ENCODE assay signal across 10 mouse cellular contexts in genomic region chr7:145299562-145300320, GRCm38 (mm10). TPM values are rescaled to one million over a fixed set of nuclear protein-coding genes. Genes with fewer than 3 reads are reported as not detected.
DNase-seq lines count a peak whose midpoint lies in the region; ATAC-seq and TF ChIP-seq lines count a peak whose summit lies in the region.
"Had no signal": no experiment of that assay in that cellular context is flagged by ENCODE, and none has a peak within 500 bp of the region (broad histone marks: within the 10 kb centered on the region; RNA-seq: fewer than 3 reads in every experiment).

No protein-coding gene starts in this region.

- DNase-seq in limb, embryonic 10.5 days (ENCODE audit: low spot score): no peak
- peak; percentile 93 for DNase-seq in cerebellum, postnatal 10 days
- peak; percentile 39 to 61 for DNase-seq in heart, postnatal 36 days
- no peak for DNase-seq in B cell, adult 2 months
- no peak for DNase-seq in right cerebral cortex, postnatal 4 days
- no peak for DNase-seq in liver, postnatal 0 days

- no peak for TF ChIP-seq EP300 in liver, postnatal 0 days (IDR thresholded peaks at IDR 0.05; ENCODE audit: low read depth)

- intact Hi-C loops in heart, postnatal 36 days (cut with DNase I): no loop called here

- TF ChIP-seq CTCF in liver, postnatal 0 days (IDR thresholded peaks at IDR 0.05; ENCODE audit: low read depth): no peak

- peak overlapping the region; percentile 22; the same call in 1 of the 2 replicates for H3K27ac ChIP-seq in limb, embryonic 13.5 days
- no peak overlapping the region for H3K27ac ChIP-seq in limb, embryonic 10.5 days
- H3K27ac ChIP-seq in stomach, embryonic 14.5 days (ENCODE audit: low read length): peak overlapping the region; percentile 39; the same call in 1 of the 2 replicates
- no peak overlapping the region for H3K27ac ChIP-seq in liver, postnatal 0 days (ENCODE audit: low read depth)

- H3K9ac ChIP-seq in limb, embryonic 13.5 days: no peak overlapping the region
- no peak overlapping the region for H3K9ac ChIP-seq in stomach, embryonic 14.5 days (replicated peaks; ENCODE audit: low read depth, low read length)
- no peak overlapping the region for H3K9ac ChIP-seq in liver, postnatal 0 days (replicated peaks)

- no peaks in the 10 kb centered on the region for H3K27me3 ChIP-seq in limb, embryonic 13.5 days
- H3K27me3 ChIP-seq in limb, embryonic 10.5 days (ENCODE audit: low read depth, poor library complexity, severe bottlenecking): 0 out of 2 replicates have a peak, but pooled peaks cover 4% of the 10 kb centered on the region
- no peaks in the 10 kb centered on the region for H3K27me3 ChIP-seq in stomach, embryonic 14.5 days (ENCODE audit: control insufficient read depth, insufficient read depth, low read length)
- no peaks in the 10 kb centered on the region for H3K27me3 ChIP-seq in liver, postnatal 0 days (ENCODE audit: insufficient read depth, low read length)

- no peak overlapping the region for H3K4me2 ChIP-seq in limb, embryonic 13.5 days (replicated peaks)
- no peak overlapping the region for H3K4me2 ChIP-seq in stomach, embryonic 14.5 days (replicated peaks; ENCODE audit: low read depth, low read length)
- H3K4me2 ChIP-seq in liver, postnatal 0 days (ENCODE audit: low read depth, low read length): no peak overlapping the region

- no peak overlapping the region for H3K4me3 ChIP-seq in limb, embryonic 13.5 days
- no peak overlapping the region for H3K4me3 ChIP-seq in limb, embryonic 10.5 days
- no peak overlapping the region for H3K4me3 ChIP-seq in stomach, embryonic 14.5 days (ENCODE audit: low read depth, low read length)
- no peak overlapping the region for H3K4me3 ChIP-seq in liver, postnatal 0 days (ENCODE audit: low read depth, low read length)
- H3K4me3 ChIP-seq: erythroblast, embryonic 14.5 days had no signal

- peaks cover 34% of the 10 kb centered on the region for H3K4me1 ChIP-seq in limb, embryonic 13.5 days
- H3K4me1 ChIP-seq in limb, embryonic 10.5 days: peaks cover 38% of the 10 kb centered on the region
- H3K4me1 ChIP-seq in stomach, embryonic 14.5 days (ENCODE audit: control insufficient read depth, insufficient read depth, low read length): peaks cover 24% of the 10 kb centered on the region
- peaks cover 4% of the 10 kb centered on the region; the same call in 1 of the 2 replicates for H3K4me1 ChIP-seq in liver, postnatal 0 days (ENCODE audit: insufficient read depth)

- H3K9me3 ChIP-seq in limb, embryonic 13.5 days: no peaks in the 10 kb centered on the region
- no peaks in the 10 kb centered on the region for H3K9me3 ChIP-seq in limb, embryonic 10.5 days (replicated peaks)
- no peaks in the 10 kb centered on the region for H3K9me3 ChIP-seq in stomach, embryonic 14.5 days (ENCODE audit: control insufficient read depth, low read depth, low read length)
- no peaks in the 10 kb centered on the region for H3K9me3 ChIP-seq in liver, postnatal 0 days (ENCODE audit: low read length)

- H3K36me3 ChIP-seq in limb, embryonic 13.5 days: no peaks in the 10 kb centered on the region
- H3K36me3 ChIP-seq in limb, embryonic 10.5 days: no peaks in the 10 kb centered on the region
- H3K36me3 ChIP-seq in stomach, embryonic 14.5 days (ENCODE audit: control insufficient read depth, insufficient read depth, low read length): no peaks in the 10 kb centered on the region
- H3K36me3 ChIP-seq in liver, postnatal 0 days (replicated peaks; ENCODE audit: insufficient read depth, low read length): no peaks in the 10 kb centered on the region

- 59% methylated on average over 7 of the region's 7 CpGs for WGBS in limb, embryonic 13.5 days
- WGBS in limb, embryonic 10.5 days: 72% methylated on average over 7 of the region's 7 CpGs
- 50% methylated on average over 7 of the region's 7 CpGs for WGBS in stomach, embryonic 14.5 days
- WGBS in liver, postnatal 0 days (ENCODE audit: insufficient replicate concordance): 52% methylated on average over 7 of the region's 7 CpGs

- no peak for ATAC-seq in limb, embryonic 13.5 days (ENCODE audit: low FRiP score, low read depth)
- no peak; the same call in 1 of the 2 replicates for ATAC-seq in stomach, embryonic 14.5 days (ENCODE audit: insufficient number of reproducible peaks, insufficient read depth, low FRiP score, low read depth)
- no peak for ATAC-seq in liver, postnatal 0 days

RNA-seq across cellular contexts. Expression of gene Mrgprf, which starts 0.9 kb away (rescaled TPM):
- polyA plus RNA-seq in limb, embryonic 13.5 days (2015; fragmentation: Nextera tagmentation; extraction: Ambion mirVana): 1.3 and 1.4 TPM in 2 replicates
- polyA plus RNA-seq in limb, embryonic 10.5 days (2016; fragmentation: Nextera tagmentation; extraction: Ambion mirVana): 0.09 TPM in 1 of 2 replicates, not detected in the other
- total RNA-seq in heart, postnatal 36 days (2021): 1 to 10 TPM; 3.9 to 4.0 TPM
- 2.9 and 3.7 TPM in 2 replicates for polyA plus RNA-seq in stomach, embryonic 14.5 days (2014; fragmentation: Nextera tagmentation; extraction: Ambion mirVana)
- polyA plus RNA-seq in liver, postnatal 0 days (2015; fragmentation: Nextera tagmentation; extraction: Ambion mirVana): 0.16 and 0.24 TPM in 2 replicates
- polyA plus RNA-seq: erythroblast, embryonic 14.5 days had no signal

RNA-seq across cellular contexts. Expression of gene Mrgprd, which starts 14.9 kb away (rescaled TPM):
- not detected in 2 replicates for polyA plus RNA-seq in limb, embryonic 13.5 days (2015; fragmentation: Nextera tagmentation; extraction: Ambion mirVana)
- not detected in 2 replicates for polyA plus RNA-seq in limb, embryonic 10.5 days (2016; fragmentation: Nextera tagmentation; extraction: Ambion mirVana)
- total RNA-seq in heart, postnatal 36 days (2021): not detected
- polyA plus RNA-seq in stomach, embryonic 14.5 days (2014; fragmentation: Nextera tagmentation; extraction: Ambion mirVana): not detected in 2 replicates
- not detected in 2 replicates for polyA plus RNA-seq in liver, postnatal 0 days (2015; fragmentation: Nextera tagmentation; extraction: Ambion mirVana)
- total RNA-seq: left cerebral cortex, postnatal 10 days had no signal
- polyA plus RNA-seq: erythroblast, embryonic 14.5 days had no signal

RNA-seq across cellular contexts. Expression of gene Tpcn2, which starts 15.9 kb away (rescaled TPM):
- 12.6 TPM in 2 replicates for polyA plus RNA-seq in limb, embryonic 13.5 days (2015; fragmentation: Nextera tagmentation; extraction: Ambion mirVana)
- polyA plus RNA-seq in limb, embryonic 10.5 days (2016; fragmentation: Nextera tagmentation; extraction: Ambion mirVana): 7.2 TPM in 2 replicates
- 1 to 10 TPM; 3.2 to 3.6 TPM for total RNA-seq in heart, postnatal 36 days (2021)
- 4.4 and 5.3 TPM in 2 replicates for polyA plus RNA-seq in stomach, embryonic 14.5 days (2014; fragmentation: Nextera tagmentation; extraction: Ambion mirVana)
- polyA plus RNA-seq in liver, postnatal 0 days (2015; fragmentation: Nextera tagmentation; extraction: Ambion mirVana): 2.2 and 2.3 TPM in 2 replicates
- polyA plus RNA-seq: erythroblast, embryonic 14.5 days had no signal

Comparison
In these comparisons a context has a peak if more than half of its experiments do, and no peak if none do; other contexts are left out.
1. H3K27ac ChIP-seq: peak in limb, embryonic 13.5 days (single experiment) and stomach, embryonic 14.5 days (single experiment); none in limb, embryonic 10.5 days (single experiment) and liver, postnatal 0 days (single experiment).
2. DNase-seq: peak in cerebellum, postnatal 10 days (2 of 2) and heart, postnatal 36 days (2 of 2); none in limb, embryonic 10.5 days (single experiment), B cell, adult 2 months (0 of 2), right cerebral cortex, postnatal 4 days (single experiment) and liver, postnatal 0 days (single experiment).